Mouse (Mus musculus) mouse embryonic stem cell (cell line): ENCODE results near the gene Ppp1r27.

ENCODE experiments used
- in situ Hi-C, 2 experiments: fragments of 300-500 bp; cut with MboI; formaldehyde crosslinking; loops; 1 replicate in 1 of 2; 3 replicates in 1 of 2; pipeline ENCODE4 v1.14.3; 2019 to 2020; ENCODE audit warnings: low sequenced_read_pairs in 2 of 2, low pct_unique_long_range_greater_than_20kb in 1 of 2, mixed read lengths in 1 of 2; ENCODE audit not compliant: unreplicated experiment in 1 of 2

The Ppp1r27 gene

DNA sequence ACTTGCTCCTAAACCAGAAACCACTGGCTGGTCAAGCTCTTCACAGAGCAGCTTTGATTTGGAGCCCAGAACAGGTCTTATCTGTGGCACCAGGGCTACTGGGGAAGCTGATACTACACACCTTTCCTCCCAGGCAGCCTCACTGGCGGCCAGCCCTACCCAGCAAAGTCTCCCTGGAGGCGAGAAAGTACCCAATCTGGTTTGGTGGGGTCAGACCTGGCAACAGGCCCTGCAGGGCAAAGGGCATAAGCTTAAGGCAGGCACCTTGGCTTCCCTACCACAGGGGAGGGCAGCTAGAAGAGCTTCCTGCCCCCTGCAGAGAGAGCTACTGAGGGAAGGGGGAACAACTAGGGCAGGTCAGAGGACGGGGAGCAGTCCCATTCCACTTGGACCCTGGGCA lies 50.6 kb downstream of the Ppp1r27 start:
- in situ Hi-C loops: no loop called here
